Mouse (Mus musculus): ENCODE data around the gene Tmem270.

DNA sequence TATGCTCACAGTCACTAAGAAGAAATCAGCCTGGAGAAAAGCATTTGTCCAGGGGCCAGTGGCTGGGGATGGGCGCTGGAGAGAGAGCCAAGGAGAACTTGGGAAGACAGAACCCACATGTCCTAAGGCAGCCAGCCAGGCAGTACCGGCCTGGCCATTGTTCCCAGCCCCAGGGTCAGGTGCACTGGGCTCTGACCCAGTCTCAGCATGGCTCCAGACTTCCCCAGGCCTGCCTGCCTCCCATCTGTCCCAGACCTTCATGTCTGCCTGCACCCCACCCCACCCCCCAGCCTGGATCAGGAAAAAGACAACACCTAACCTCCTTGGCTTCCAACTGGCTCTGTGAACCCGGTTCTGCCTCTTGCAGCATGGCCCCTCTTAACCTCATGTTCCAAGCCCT is 23.5 kb downstream of the Tmem270 start:
- TF ChIP-seq CTCF (IDR thresholded peaks at IDR 0.05; ENCODE audit: low read depth, low read length) (no peak), POLR2A (IDR thresholded peaks at IDR 0.05; ENCODE audit: borderline replicate concordance, low read depth, low read length) (no peak)
